Mouse (Mus musculus) megakaryocyte, embryonic 14.5 days (primary cell): ENCODE results near the gene Rbp1.

Experiments
- FLI1 ChIP-seq: IDR thresholded peaks from 2 replicates; pipeline ENCODE4 v1.6.1; 2012; ENCODE audit warnings: low read length, inconsistent platforms, mixed read lengths
- GATA1 ChIP-seq: IDR thresholded peaks from 3 replicates; pipeline ENCODE4 v1.6.1; 2012; ENCODE audit warnings: mixed read lengths, low read length, inconsistent platforms, borderline replicate concordance

DNA sequence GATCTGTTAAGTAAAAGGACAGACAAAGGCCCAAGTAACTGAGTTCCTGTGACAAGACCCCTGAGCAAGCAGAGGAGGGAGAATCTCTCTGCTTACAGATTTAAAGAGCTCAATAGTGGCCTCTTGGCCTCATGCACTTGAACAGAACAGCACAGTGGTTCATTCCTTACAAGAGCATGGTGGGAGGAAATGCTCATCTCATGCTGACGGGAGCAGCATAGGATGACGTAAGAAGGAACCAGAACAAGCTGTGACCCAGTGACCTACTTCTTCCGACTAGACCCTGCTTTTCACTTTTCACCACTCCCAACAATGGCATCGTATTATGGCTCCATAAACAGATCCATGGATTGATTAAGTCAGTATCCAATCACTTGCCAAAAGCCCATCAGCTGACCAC is 59.5 kb downstream of the Rbp1 start:
- TF ChIP-seq GATA1, result no peak
- no peak for TF ChIP-seq FLI1
